Mouse (Mus musculus): ENCODE measurements around the gene Gm9044. TPM values are rescaled to one million over a fixed set of nuclear protein-coding genes. Genes with fewer than 3 reads are reported as not detected.
A peak's percentile ranks its signal among the peaks of the same experiment; 100 is the strongest.
"Not testable (repeated sequence)": the region's sequence is repeated elsewhere in the genome, so short reads cannot be mapped to it uniquely, and the experiment has no call there.

The Gm9044 gene
- not detected for total RNA-seq (2021)

- DNase-seq (ENCODE audit: extremely low spot score in 1 of 2, low spot score in 2 of 2); intact Hi-C loops (cut with DNase I): not testable (repeated sequence)
These were observed at the start of gene Gm9044 for GRCm38 (mm10) chr10:118332308-118332707. Gene Gm9044, minus strand, starts transcription at chr10:118332408.

DNA sequence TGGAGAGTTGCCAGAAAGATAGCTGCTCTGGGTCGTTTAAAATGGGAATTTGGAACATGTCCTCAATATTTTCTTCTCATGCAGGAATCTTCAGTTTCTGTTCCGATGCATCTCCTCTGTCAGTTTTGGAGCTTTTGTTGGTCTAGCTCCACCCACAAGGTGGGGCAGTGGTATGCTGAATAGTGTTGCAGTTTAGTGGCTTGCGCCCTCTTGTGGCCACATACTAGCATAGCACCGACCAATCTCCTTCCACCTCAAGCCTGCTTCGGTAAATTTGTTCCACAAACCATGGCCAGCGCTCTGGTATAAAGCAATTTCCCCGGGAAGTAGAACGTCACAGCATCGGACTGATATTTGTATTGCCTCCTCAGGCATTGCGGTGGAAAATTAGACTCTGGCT lies 38.2 kb upstream of the Gm9044 start:
- intact Hi-C loops (cut with DNase I), result no loop called here
- DNase-seq (ENCODE audit: extremely low spot score in 1 of 2, low spot score in 2 of 2), result peak; percentile 85 to 87

GRCm38 (mm10) chr10:118369518-118369917 lies 37.3 kb upstream of the Gm9044 start:
- intact Hi-C loops (cut with DNase I), result no loop called here
- DNase-seq (ENCODE audit: extremely low spot score in 1 of 2, low spot score in 2 of 2), result no peak

- intact Hi-C loops (cut with DNase I); DNase-seq (ENCODE audit: extremely low spot score in 1 of 2, low spot score in 2 of 2): not testable (repeated sequence)
These were observed 21.8 kb upstream of the Gm9044 start, which contains the start of gene Gm9049 for GRCm38 (mm10) chr10:118354005-118354404. Gene Gm9049, minus strand, starts transcription at chr10:118354105.

DNA sequence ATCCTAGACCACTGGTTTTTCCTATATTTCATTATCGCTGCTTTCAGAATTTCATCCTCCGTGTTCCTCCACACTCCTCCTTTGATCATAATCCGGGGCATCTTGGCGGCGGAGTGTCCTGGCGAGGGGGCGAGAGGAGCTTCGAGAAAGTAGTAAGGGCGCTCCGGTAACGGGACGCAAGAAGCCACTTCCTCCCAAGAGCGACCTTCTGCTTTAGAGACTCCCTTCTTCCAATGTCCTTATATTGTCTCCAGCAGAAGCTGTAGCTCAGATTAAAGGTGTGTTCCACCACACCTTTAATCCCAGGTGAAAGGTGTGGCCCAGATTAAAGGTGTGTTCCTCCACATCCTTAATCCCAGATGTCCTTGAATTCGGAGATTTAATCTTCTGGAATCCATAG lies 16.4 kb upstream of the Gm9044 start, which contains the start of gene Gm9048:
Gene Gm9048 (minus strand): TSS at position 101 of the 400 bp plus-strand sequence.
- intact Hi-C loops (cut with DNase I); DNase-seq (ENCODE audit: extremely low spot score in 1 of 2, low spot score in 2 of 2): not testable (repeated sequence)

DNA sequence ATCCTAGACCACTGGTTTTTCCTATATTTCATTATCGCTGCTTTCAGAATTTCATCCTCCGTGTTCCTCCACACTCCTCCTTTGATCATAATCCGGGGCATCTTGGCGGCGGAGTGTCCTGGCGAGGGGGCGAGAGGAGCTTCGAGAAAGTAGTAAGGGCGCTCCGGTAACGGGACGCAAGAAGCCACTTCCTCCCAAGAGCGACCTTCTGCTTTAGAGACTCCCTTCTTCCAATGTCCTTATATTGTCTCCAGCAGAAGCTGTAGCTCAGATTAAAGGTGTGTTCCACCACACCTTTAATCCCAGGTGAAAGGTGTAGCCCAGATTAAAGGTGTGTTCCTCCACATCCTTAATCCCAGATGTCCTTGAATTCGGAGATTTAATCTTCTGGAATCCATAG lies 10.9 kb upstream of the Gm9044 start, which contains the start of gene Gm9046:
Gene Gm9046 (minus strand): TSS at position 101 of the 400 bp plus-strand sequence.
- intact Hi-C loops (cut with DNase I); DNase-seq (ENCODE audit: extremely low spot score in 1 of 2, low spot score in 2 of 2): not testable (repeated sequence)

DNA sequence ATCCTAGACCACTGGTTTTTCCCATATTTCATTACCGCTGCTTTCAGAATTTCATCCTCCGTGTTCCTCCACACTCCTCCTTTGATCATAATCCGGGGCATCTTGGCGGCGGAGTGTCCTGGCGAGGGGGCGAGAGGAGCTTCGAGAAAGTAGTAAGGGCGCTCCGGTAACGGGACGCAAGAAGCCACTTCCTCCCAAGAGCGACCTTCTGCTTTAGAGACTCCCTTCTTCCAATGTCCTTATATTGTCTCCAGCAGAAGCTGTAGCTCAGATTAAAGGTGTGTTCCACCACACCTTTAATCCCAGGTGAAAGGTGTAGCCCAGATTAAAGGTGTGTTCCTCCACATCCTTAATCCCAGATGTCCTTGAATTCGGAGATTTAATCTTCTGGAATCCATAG lies 5.5 kb upstream of the Gm9044 start, which contains the start of gene Gm9045:
Gene Gm9045 (minus strand): TSS at position 101 of the 400 bp plus-strand sequence.
- intact Hi-C loops (cut with DNase I), result not testable (repeated sequence)

GRCm38 (mm10) chr10:118326869-118327268 lies 5.3 kb downstream of the Gm9044 start, which contains the start of gene Gm9040:
Gene Gm9040, minus strand, starts transcription at chr10:118326969.
- DNase-seq (ENCODE audit: extremely low spot score in 1 of 2, low spot score in 2 of 2); intact Hi-C loops (cut with DNase I): not testable (repeated sequence)

More for the DNA sequence above, 5.5 kb upstream of the Gm9044 start, which contains the start of gene Gm9045:
- DNase-seq (ENCODE audit: extremely low spot score in 1 of 2, low spot score in 2 of 2), result not testable (repeated sequence)

- intact Hi-C loops (cut with DNase I), result no loop called here
- DNase-seq (ENCODE audit: extremely low spot score in 1 of 2, low spot score in 2 of 2), result no peak
These were observed 13.2 kb downstream of the Gm9044 start for GRCm38 (mm10) chr10:118319024-118319423.

DNA sequence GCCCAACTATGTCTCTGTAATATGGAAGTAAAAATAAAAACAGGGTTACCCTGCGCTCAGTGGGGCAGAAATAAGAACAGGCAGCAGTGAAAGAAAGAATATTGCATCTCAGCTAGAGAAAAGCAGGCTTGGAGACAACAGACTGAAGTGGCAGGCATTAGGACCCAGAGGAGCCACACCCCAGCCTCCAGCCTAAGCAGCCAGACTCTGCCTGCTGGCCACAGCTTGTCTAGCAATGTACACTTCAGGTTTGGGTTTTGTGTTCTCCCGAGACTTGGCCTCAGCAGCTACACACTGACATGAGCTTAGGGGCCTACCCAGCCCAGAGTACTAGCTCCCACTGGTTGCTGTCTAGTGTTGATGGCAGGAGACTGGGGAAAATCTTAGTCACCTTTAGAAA lies 30.1 kb downstream of the Gm9044 start:
- DNase-seq (ENCODE audit: extremely low spot score in 1 of 2, low spot score in 2 of 2); intact Hi-C loops (cut with DNase I): not testable (repeated sequence)

DNA sequence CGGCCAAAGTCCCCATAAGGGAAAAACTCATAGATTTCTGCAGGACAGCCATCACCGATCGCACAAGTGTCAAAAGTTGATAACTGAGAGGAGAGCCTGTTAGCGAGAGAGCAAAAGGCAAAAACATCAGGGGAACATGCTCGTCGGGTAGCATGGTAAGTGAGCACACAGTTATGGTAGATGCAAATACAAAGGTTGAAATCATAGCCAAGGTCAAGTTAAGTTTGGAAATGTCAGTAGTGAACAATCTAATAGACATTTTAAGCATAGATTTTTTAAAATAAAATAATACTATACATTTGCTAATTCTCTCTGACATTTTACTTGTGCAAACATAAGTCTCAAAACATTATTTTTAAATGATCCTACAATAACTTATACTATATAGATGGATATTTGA lies 37.3 kb downstream of the Gm9044 start, which contains the start of gene Iltifb:
Gene Iltifb (minus strand): TSS at position 101 of the 400 bp plus-strand sequence.
- no peak for DNase-seq (ENCODE audit: extremely low spot score in 1 of 2, low spot score in 2 of 2)
- intact Hi-C loops (cut with DNase I), result no loop called here

- DNase-seq (ENCODE audit: extremely low spot score in 1 of 2, low spot score in 2 of 2); intact Hi-C loops (cut with DNase I): not testable (repeated sequence)
These were observed 49.2 kb downstream of the Gm9044 start for GRCm38 (mm10) chr10:118283016-118283415.

DNA sequence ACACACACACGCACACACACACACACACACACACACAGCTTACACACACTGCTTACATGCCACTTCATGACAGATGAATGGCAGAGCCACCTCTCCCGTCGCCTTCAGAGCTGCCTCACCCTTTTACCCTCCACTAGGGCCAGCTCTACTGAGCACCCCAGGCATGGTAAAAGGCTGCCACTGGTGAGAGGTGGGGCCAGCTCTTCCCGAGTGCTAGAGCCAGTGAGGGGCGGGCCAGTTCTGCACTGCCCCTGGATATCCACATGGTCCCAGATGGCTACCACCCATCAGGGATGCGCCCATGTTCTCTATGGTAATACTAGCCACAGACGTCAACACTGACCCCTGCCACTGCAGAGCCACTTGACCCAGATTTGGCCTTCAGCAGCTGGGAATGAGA lies 49.6 kb downstream of the Gm9044 start:
- DNase-seq (ENCODE audit: extremely low spot score in 1 of 2, low spot score in 2 of 2); intact Hi-C loops (cut with DNase I): not testable (repeated sequence)

Other genes with a start within 250 kb of the Gm9044 start
- 10 to 100 TPM; 10.3 to 10.9 TPM for gene Mdm1, start 190.6 kb downstream of the Gm9044 start, total RNA-seq (2021)
- not detected for gene Il22, start 127.5 kb downstream of the Gm9044 start, total RNA-seq (2021)
- under 1 TPM; 0.71 to 0.84 TPM for gene Gm32717, start 91.6 kb downstream of the Gm9044 start, total RNA-seq (2021)
- under 1 TPM; 0.71 to 0.84 TPM for gene Gm32802, start 73.7 kb downstream of the Gm9044 start, total RNA-seq (2021)
- gene Iltifb, start 37.4 kb downstream of the Gm9044 start, total RNA-seq (2021), result under 1 TPM in 1 of 2 experiments, not detected in 1; 0.51 TPM
- gene Gm9040, start 5.4 kb downstream of the Gm9044 start, total RNA-seq (2021), result not detected
- not detected for gene Gm9045, start 5.4 kb upstream of the Gm9044 start, total RNA-seq (2021)
- gene Gm9046, start 10.8 kb upstream of the Gm9044 start, total RNA-seq (2021), result not detected
- under 1 TPM in 1 of 2 experiments, not detected in 1; 0.18 TPM for gene Gm9048, start 16.3 kb upstream of the Gm9044 start, total RNA-seq (2021)
- gene Gm9049, start 21.7 kb upstream of the Gm9044 start, total RNA-seq (2021), result not detected
- not detected for gene Ifng, start 108.6 kb upstream of the Gm9044 start, total RNA-seq (2021)

All from left cerebral cortex, postnatal 10 days (tissue).